Mouse (Mus musculus) heart, adult 11 months (tissue): ENCODE results near the gene Rps19bp1.

ENCODE experiments used
- DNase-seq: peaks from one replicate; pipeline ENCODE4 v3.0.0; 2022

Gene Rps19bp1

DNA sequence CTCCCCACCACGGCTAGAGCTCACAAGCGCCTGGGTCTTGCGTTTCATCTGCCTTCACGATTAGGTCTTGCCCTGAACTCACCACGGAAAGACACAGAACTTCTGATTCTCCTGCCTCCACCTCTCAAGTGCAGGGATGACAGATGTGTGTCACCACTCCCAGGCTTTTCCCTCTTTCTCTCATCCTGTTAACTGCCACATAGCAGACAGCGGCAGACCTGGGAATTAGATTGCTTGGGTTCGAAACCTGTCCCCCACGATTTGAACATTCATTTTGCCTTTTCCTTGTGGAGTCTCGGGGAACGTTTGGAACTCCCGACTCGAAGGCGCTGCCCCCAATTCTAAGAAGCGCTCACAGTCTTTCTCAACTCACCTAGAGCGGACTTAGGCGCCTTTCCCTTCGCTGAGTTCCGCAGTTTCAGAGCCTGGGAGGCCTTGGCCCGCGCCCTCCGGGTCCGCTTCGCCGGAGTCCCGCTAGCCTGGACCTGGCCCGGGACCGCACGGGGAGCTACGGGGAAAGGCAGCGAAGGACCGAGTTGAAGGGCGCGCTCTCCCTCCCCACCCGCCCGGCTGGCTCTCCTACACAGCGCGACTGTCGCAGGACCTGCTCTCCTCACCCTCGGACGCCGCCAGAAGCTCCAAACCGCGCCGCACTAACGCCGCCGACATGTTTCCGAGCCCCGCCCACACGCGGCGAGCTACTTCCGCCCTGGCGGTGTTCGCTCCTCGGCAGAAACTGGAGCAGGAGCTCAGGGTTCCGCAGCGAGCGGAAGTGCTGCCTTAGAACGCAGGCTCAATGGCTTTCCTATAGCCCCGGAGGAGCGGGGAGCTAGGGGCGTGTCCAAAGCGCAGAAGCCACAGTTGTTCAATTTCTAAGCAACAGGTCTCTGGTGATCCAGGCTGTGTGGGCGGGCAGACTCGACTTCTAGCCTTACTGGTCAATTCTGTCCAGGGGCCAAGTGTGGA, at the start of gene Rps19bp1:
Rps19bp1 (minus strand) TSS at position 706 of the 966 bp plus-strand sequence.
- DNase-seq: peak; percentile 98

DNA sequence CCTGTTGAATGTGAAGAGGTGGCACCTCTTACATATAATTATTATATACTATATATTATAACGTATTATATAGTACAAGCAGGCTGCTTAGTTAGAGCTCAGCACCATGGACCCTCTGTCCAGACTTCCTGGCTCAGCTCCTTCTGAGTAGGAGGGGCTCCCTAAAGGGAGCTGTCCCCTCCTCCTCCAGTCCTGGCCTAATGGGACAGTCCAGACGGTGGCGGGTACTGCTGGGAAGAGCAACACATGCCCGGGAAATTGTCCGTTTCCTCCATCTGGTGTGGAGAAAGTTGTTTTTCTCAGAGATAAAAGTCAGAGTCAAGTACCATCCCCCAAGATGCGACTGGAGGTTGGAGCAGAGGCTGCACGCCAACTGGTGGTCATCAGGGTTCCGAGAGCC, 42.0 kb upstream of the Rps19bp1 start:
- no peak for DNase-seq

DNA sequence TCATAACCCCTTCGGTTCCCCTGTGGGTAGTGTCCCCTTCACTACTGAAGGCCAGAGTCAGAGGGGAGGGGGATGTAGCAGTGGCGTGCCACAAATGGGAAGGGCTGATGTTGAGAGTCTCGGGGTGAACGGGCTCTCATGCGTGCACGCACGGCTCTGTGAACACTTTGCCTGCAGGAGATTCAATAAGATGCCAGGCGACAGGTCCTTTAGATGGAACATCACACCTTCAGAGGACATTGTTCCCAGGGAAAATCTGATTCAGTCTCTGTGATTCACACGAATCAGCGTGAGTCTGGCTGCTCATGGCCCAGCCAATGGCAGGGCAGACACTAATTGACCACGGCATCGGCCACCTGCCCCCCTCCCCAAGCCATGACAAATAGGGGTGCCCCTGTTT, 40.1 kb upstream of the Rps19bp1 start:
- DNase-seq: no peak

DNA sequence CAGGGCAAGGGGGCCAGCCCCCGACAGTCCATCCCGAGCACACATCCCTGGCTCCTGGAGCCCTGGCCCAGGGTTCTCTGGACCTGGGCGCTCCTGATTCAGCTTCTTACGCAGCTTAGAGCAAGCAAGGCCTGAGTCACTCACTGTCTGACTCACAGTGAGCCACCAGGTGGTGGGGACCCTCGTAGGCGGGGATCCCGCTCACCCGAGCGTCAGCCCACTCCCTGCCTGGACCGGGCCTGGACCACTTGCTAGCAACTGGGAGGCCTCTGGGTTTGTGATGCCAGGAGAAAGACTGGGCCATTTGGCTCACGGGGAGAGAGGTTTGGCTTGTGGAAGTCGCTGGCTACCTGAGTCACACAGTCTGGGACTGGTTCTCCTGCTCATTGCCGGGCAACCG, 39.7 kb upstream of the Rps19bp1 start:
- no peak for DNase-seq

DNA sequence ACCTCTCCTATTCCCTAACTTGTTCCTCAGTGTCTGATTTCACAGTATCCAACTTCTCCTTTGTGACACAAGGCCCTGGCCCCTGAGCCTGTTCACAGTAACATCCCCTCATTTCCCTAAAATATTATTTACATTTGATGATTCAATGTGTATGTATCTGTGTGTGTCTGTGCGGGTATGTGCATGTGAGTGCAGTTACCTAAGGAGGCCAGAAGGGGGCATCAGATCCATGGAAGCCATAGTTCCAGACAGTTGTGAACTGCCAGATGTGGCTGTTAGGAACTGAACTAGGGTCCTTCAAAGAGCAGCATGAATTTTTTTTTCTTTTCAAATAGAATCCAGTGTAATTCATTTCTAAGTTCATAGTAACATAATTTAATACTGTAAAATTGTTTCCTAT, 33.0 kb upstream of the Rps19bp1 start:
- DNase-seq: no peak

DNA sequence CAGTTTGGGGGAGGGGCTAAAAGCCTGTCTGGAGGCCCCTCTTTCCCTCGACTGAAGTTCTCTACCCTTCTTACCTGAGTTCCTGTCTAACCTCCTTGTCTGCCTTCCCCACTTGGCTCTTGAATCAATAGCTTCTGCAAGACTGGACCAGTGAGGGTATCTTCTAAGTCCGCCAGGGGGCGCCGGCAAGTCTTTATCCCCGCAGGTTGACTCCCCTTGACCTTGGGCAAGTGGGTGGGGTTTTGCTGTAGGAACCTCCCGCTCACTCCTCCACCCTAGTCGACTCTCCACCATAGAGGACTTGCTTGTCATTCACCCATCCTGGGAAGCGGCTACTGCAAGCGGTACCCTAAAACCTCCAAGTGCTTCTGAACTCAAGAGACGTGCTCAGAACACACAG, 25.3 kb upstream of the Rps19bp1 start:
- peak; percentile 92 for DNase-seq

DNA sequence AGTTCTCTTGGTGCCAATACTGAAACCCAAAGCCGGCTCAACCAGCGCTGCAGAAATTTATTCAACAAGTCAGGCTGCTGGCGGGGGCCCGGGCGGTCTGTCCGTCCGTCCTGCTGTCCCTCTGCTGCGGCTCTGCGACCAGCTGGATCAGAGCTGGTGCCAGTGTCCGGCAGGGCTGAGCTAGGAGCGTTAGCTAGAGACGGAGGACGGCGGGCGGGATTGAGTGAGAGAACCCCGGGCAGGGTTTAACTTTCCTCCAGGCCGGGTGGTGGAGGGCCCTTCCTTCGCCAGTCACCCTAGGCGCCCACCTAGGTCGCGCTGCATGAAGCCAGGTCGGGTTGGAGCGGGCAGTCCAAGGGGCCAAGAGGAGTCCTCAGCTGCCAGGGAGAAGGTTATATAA, 23.9 kb upstream of the Rps19bp1 start:
- DNase-seq: no peak

DNA sequence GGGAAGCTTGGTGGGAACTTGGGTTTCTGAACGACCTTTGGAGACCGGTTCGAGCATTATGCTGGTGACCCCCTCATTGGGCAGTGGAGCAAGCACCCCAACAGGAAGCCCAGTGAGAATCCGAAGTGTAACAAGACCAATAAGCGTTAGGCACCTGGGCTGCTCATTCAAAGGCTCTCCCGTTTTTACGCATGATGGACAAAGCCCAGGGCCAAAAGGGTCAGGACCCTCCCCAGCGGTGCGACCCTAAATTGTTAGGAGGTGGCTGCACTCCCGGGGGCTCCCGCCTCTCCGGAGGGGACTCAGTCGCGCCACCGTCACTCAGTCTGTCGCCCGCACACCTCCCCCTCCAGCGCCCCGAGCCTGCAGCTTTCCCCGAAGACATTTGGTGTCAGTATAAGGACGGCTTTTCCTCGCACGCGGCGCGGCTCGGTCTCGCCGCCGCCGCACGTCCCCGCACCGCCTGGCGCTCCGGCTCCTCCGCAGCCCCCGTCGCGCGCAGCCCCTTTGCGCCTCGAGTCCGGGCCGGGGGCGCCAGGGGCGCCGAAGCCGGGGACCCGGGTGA, 22.8 kb upstream of the Rps19bp1 start, which contains the start of gene Cacna1i:
Cacna1i (plus strand) TSS at position 388 of the 565 bp plus-strand sequence.
- DNase-seq: no peak

DNA sequence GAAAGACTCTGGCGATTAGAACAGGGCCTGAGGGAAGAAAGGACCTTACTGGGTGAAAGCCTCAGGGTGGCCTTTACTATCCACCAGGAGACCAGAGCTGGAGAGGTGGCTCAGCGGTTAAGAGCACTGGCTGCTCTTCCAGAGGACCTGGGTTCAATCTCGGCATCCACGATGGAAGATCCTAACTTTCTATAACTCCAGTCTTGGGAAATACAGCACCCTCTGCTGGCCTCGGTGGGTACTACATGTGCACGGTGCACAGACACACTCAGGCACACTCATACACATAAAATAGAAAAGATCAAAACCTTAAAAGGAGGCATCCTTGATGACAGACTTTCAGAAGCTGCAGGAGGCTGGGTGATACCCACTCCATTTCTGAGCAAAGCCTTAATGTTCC, 16.5 kb upstream of the Rps19bp1 start:
- no peak for DNase-seq

DNA sequence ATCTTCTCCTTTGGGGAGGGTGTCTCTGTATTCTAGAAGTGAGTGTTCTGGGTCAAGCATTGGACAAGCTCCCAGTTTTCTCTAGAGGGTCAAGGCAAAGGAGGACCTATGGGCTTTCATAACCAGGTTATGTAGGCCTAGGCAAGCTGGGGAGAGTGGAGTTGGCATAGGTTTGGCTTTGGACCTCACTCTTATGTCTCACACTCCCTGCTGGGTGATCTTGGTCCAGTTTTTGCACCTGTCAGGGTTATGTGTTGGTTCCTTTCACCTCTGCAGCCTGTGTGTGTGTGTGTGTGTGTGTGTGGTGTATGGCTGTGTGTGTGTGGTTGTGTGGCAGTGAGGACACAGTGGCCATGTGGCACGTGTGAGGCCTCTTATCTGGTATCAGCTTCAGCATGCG, 14.9 kb upstream of the Rps19bp1 start:
- DNase-seq: no peak

DNA sequence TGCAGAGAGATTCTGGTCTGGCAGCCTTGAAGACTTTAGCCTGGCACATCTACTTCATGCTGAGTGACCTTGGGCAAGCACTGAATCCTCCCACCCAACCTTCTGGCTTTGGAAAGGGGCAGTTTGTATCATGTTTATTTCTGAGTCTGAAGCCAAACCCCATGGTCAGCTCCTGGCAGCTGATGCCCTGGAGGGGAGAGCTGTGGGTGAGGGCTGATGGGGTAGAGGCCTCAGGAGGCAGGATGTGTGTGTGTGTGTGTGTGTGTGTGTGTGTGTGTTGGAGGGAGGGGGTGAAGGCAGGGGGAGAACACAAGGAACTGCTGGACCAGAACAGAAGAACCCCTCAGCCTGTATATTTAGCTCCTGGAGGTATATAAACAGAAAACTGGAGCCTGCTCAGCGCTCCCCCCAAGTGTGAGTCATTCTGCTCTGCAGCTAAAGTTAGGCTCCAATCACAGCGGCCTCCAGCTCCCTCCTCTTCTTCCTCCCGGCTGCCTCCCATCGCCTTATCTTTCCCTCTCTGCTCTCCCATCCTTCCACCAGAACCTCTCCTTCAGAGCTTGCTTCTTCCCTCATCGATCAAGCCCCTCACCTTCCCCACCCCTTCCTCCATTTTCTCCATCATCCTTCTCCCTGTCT, 14.1 kb upstream of the Rps19bp1 start:
- DNase-seq: no peak

DNA sequence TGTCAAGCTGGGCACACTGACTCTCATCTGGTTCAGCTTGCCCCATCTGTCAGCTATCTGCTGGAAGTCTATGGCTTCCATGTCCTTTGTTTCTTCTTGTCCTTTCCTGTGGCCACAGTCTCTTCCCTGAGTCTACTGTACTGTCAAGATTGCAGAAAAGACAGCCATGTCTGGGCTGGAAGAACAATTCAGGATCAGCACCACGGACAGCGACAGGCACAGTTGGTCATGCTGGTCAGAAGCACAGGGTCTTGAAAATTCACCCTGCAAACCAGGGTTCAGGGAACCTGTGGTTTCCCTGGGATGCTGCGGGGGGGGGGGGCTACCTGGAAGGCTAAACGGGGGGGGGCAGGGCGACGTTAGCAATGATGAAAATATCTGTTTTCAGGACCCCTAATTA, 13.5 kb upstream of the Rps19bp1 start:
- no peak for DNase-seq

DNA sequence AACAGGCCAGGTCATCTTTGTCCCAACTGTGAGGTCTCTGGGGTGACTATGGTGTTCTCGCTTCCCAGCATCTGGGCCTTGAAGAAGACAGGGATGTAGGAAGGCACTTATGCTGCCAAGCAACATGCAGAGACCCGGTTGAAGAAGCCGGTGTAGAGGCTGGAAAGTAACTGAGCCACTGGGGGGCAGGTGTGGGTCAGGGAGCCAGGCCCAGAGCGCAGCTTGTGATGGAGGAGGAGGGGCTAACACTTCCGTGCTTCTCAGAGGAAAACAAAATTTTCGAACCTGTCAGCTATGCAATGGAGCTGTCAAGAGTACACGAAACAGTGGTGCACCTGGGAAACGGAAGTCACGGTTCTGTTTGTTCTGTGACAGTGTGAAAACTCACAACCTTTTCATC, 13.0 kb upstream of the Rps19bp1 start:
- DNase-seq: no peak

DNA sequence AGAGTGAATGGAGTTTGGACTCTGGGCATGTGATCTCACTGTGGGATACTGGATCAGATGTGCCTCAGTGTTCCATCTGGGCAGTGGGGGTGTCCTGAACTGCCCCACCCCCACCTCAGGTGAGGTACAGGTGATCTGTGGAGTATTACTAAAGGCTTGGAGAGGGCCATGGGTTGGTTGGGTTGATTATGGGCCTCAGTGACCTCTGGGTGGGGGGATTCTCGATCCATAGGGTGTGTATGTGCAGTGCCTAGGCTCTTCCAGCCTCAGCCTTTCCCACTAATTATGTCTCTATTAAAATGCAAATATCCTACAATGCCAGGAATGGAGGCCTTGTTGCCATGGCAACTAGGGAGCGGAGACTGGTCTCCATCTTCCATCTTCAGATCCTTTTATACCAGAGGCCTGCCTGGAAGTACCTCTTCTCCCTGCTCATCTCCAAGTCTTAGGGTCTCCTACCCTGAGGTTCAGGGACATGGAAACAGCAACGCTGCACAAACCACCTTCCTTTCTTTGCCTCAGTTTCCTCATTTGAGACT, 7.8 kb upstream of the Rps19bp1 start:
- no peak for DNase-seq

DNA sequence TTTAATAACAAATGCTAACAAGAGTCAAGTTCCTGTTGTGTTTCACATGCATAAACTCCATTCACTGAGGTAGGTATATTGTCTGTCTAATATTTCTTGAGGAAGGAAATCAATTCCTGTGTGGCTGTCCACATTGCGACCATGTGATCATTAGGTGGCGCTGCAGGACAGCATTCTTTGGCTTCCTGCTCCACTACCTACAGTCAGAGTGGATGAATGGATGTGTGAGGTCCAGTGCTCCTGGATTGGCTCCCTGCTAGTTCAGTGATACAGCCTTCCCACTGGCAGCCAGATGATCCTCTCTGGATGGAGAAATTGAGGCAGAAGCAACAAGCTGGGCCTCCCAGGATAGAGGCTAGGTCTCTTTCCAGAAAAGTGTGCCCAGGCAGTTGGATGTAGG, 2.2 kb upstream of the Rps19bp1 start:
- peak; percentile 94 for DNase-seq

DNA sequence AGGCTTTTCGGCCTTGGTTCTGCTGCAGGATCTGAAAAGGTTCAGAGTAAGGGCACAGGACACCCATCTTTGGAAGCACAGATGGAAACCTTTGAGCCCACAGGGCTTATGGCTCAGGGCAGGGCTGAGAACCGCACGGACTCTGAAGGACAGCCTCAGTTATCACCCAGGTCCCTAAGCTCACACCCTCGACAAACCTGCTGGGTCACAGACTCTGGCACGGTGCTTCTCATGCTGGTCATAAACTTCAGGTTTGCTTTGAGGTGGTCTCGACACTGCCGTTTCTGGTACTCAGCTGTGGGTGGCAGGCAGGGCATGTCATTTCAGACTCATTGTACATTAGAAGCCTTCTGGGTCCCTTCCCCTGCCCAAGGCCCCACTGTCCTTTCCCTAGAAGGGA, 3.0 kb downstream of the Rps19bp1 start:
- DNase-seq: peak; percentile 91

DNA sequence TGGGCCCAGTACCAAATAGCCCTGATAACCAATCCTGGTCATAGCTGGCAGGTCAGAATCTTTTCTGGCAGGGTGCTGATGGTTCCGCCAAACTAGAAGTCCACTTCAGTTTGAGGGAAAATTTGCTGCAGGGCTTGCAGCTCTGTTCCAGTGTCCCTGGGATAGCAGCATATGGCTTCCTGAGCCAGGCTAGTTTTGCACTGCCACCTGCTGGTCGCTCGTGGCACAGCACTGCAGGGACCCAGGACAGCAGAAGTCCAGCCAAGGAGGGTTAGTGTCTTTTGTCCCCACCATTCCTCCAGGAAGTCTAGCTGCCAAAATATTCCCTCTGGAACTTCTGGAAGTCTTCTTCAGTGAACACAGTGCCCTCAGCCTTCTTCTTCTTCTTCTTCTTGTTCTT, 3.4 kb downstream of the Rps19bp1 start:
- DNase-seq: peak; percentile 97

DNA sequence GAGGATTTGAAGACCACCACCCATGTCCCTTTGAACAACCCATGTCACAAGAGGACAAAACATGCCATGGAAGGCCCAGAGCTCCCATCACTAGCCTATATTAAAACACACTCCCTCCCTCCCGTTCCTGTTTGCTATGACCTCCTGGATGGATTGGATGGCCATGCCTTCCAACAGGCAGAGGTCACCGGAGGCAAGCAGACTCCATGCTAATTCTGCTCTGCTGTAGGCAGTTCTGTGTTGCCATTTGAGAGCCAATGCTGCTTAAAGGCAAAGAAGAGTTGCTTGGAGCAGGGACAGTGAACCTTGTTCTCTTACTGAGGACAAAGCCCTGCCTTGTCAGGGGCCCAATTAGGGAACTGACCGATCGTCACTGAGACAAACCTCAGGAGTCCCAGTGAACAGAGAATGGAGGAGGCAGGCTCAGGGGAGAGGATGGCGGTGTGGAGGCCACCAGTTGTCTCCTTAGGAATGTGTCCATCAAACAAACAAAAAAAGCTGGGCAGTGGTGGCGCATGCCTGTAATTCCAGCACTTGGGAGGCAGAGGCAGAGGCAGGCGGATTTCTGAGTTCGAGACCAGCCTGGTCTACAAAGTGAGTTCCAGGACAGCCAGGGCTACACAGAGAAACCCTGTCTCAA, 4.6 kb downstream of the Rps19bp1 start:
- DNase-seq: peak; percentile 87

DNA sequence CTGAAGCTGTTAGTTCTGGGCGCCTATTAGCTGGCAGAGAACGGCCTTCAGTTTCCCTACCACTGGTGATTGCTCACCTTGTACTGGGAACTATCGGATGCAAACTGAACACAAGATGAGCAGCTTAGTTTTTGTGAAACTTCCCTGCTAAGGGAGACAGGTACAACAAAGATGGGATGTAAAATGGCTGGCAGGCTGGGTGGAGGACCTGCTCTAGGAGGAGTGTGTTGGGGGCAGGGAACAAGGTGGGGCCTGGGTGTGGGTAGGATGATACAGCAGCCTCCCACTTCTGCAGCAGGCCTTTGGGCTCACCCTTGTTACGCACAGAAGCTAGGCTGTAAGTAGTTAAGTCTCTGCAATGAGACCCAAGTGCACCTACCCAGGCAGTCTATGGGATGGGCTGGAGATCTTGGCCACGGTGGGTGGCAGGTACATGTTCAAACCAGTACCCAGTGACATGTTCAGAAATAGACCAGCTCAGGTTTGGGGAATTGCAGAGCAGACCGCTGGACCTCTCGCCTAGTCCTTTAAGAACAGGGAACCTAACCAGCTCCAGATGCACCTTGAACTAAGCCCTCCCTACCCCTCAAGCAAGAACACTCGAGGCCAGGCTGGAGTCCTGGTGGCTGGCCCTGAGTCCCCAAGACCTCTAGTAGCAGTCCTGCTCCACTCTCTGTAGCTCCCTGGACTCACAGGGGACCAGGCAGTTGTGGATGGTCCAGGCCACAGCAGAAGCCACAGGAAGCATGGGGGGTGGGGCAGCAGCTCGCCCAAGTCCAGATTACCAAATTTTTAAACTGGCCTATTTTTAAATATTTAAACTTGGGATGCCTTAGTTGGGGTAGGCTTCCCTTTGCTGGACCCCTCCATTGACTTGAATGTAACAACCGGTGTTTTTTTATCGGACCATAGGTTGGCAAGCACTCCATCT, 5.6 kb downstream of the Rps19bp1 start:
- peak; percentile 92 for DNase-seq

DNA sequence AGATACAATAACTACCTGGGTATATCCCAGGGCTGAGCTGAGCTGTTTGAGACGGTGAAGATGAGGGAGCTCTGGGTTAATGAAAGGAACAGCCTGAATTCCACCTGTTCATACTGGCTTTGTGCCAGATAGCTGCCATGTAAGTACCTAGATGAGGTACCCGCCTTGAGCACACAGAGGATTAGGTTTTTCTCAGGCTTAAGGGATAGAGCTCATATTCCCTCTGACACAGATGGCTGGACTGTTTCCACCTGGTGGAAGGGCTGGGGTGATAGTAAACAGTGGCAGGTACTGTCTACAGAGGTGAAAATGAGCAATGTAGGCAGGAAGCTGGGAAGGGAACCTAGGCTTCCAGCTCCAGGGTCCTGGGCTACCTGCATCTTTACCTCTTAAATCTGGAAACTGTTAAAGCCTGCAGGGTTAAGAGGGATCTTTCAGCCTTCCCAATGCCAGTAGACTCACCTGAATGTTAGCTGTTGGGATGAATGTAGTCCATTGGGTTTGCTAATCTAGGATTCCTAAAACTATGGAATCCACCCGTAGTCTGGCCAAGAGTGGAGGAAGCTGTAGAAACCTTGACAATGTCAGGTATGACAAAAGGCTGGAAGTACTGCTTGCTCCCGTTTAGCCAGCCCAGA, 6.4 kb downstream of the Rps19bp1 start:
- peak; percentile 90 for DNase-seq
